Mouse (Mus musculus) midbrain, embryonic 14.5 days (tissue): ENCODE data around the gene Fam19a3. TPM values are rescaled to one million over a fixed set of nuclear protein-coding genes. Genes with fewer than 3 reads are reported as not detected.

ENCODE experiments used
- ATAC-seq: fragments of 200-750 bp; cut with Nextera tagmentation; 2 replicates; pipeline ENCODE4 v1.8.0; 2017; ENCODE audit warnings: moderate number of reproducible peaks, moderate library complexity; ENCODE audit not compliant: low FRiP score, low TSS enrichment
- DNase-seq: peaks from one replicate; pipeline ENCODE4 v3.0.0-alpha.2; 2015
- H3K27ac ChIP-seq: fragments of 300-500 bp; sonication (generic); replicated peaks from 2 replicates; pipeline ENCODE4 v1.5.1; 2014; ENCODE audit warnings: mild to moderate bottlenecking, low read depth, low read length, moderate library complexity
- H3K27me3 ChIP-seq: fragments of 300-500 bp; sonication (generic); 2 replicates; pipeline ENCODE4 v1.6.1; 2014; ENCODE audit warnings: low read length, control low read depth, mixed read lengths; ENCODE audit not compliant: control insufficient read depth, insufficient read depth
- H3K36me3 ChIP-seq: fragments of 300-500 bp; sonication (generic); 2 replicates; pipeline ENCODE4 v1.6.1; 2014; ENCODE audit warnings: low read length, control low read depth; ENCODE audit not compliant: control insufficient read depth, insufficient read depth
- H3K4me1 ChIP-seq: fragments of 300-500 bp; sonication (generic); 2 replicates; pipeline ENCODE4 v1.6.1; 2014; ENCODE audit warnings: mild to moderate bottlenecking, antibody characterized with exemption, low read length, control low read depth; ENCODE audit not compliant: control insufficient read depth, insufficient read depth
- H3K4me2 ChIP-seq: fragments of 300-500 bp; sonication (generic); 2 replicates; pipeline ENCODE4 v1.6.1; 2014; ENCODE audit warnings: mild to moderate bottlenecking, low read length, moderate library complexity
- H3K4me3 ChIP-seq: fragments of 300-500 bp; sonication (generic); replicated peaks from 2 replicates; pipeline ENCODE4 v1.5.1; 2014; ENCODE audit warnings: low read depth, low read length
- H3K9ac ChIP-seq: fragments of 300-500 bp; sonication (generic); replicated peaks from 2 replicates; pipeline ENCODE4 v1.6.1; 2014; ENCODE audit warnings: mild to moderate bottlenecking, low read length, moderate library complexity
- H3K9me3 ChIP-seq: fragments of 300-500 bp; sonication (generic); 2 replicates; pipeline ENCODE4 v1.6.1; 2016; ENCODE audit warnings: low read length, control low read depth, mixed read lengths; ENCODE audit not compliant: control insufficient read depth
- WGBS: fragments of 180-500 bp; shearing (Covaris S2); extraction: QIAGEN DNeasy Blood & Tissue Kit; methylation state at CpG from one replicate; pipeline ENCODE4 v1.1.7; 2014; 5-methylcytosine and 5-hydroxymethylcytosine counted together
- polyA plus RNA-seq: library from polyadenylated mRNA; unstranded; fragments of >200 nt; fragmentation: Nextera tagmentation; extraction: Ambion mirVana; gene quantifications from 2 replicates; pipeline ENCODE4 v1.2.1, GENCODE M21; 2014

Fam19a3 gene
- polyA plus RNA-seq, 1 experiment from 2014 or later, result not detected

- Histone ChIP-seq H3K36me3 (peaks cover 3% of the 10 kb centered on the region; the same call in 1 of the 2 replicates), H3K4me1 (peaks cover 11% of the 10 kb centered on the region), H3K27me3 (0 out of 2 replicates have a peak, but pooled peaks cover 6% of the 10 kb centered on the region), H3K27ac (no peak overlapping the region), H3K4me3 (peak overlapping the region; percentile 52), H3K4me2 (peak overlapping the region; percentile 96), H3K9me3 (no peaks in the 10 kb centered on the region), H3K9ac (peak overlapping the region; percentile 50)
- ATAC-seq (no peak), DNase-seq (peak; percentile 10)
- 36% methylated on average over 13 of the region's 13 CpGs for WGBS
Observed at GRCm38 (mm10) chr3:104789822-104790221, 8.2 kb upstream of the Fam19a3 start.

GRCm38 (mm10) chr3:104789312-104789605 is 7.6 kb upstream of the Fam19a3 start:
- peak overlapping the region; percentile 52 for H3K4me3 ChIP-seq
- 4% methylated on average over 10 of the region's 10 CpGs for WGBS
- ATAC-seq (peak; percentile 19; the same call in 1 of the 2 replicates), DNase-seq (no peak)
- peaks cover 3% of the 10 kb centered on the region; the same call in 1 of the 2 replicates for H3K36me3 ChIP-seq
- H3K4me2 ChIP-seq, result peak overlapping the region; percentile 96
- H3K9ac ChIP-seq, result peak overlapping the region; percentile 50
- H3K27me3 ChIP-seq, result peaks cover 11% of the 10 kb centered on the region; the same call in 1 of the 2 replicates
- H3K9me3 ChIP-seq, result no peaks in the 10 kb centered on the region
- H3K4me1 ChIP-seq, result peaks cover 9% of the 10 kb centered on the region; the same call in 1 of the 2 replicates
- H3K27ac ChIP-seq, result no peak overlapping the region

GRCm38 (mm10) chr3:104788561-104789311 is 7.1 kb upstream of the Fam19a3 start:
- H3K27ac ChIP-seq, result 0 out of 2 replicates have a peak overlapping the region, but pooled peaks have one; percentile 20
- H3K27me3 ChIP-seq, result peaks cover 16% of the 10 kb centered on the region; the same call in 1 of the 2 replicates

GRCm38 (mm10) chr3:104788075-104788474 is 6.4 kb upstream of the Fam19a3 start, which contains the start of gene Rhoc:
Gene Rhoc (plus strand): TSS chr3:104788375.
- Histone ChIP-seq H3K9me3 (no peaks in the 10 kb centered on the region), H3K9ac (peak within 1 kb of the TSS; percentile 50), H3K27ac (0 out of 2 replicates have a peak within 1 kb of the TSS, but pooled peaks have one; percentile 20), H3K36me3 (peaks cover 3% of the 10 kb centered on the region; the same call in 1 of the 2 replicates), H3K4me2 (peak within 1 kb of the TSS; percentile 96), H3K27me3 (peaks cover 23% of the 10 kb centered on the region; the same call in 1 of the 2 replicates), H3K4me1 (peaks cover 8% of the 10 kb centered on the region; the same call in 1 of the 2 replicates), H3K4me3 (peak within 1 kb of the TSS; percentile 52)
- WGBS, result 37% methylated on average over 3 of the region's 3 CpGs
- ATAC-seq, result no peak
- DNase-seq, result no peak

More at GRCm38 (mm10) chr3:104788561-104789311, 7.1 kb upstream of the Fam19a3 start:
- Histone ChIP-seq H3K36me3 (peaks cover 3% of the 10 kb centered on the region; the same call in 1 of the 2 replicates), H3K4me1 (peaks cover 8% of the 10 kb centered on the region; the same call in 1 of the 2 replicates), H3K4me2 (peak overlapping the region; percentile 96), H3K9ac (peak overlapping the region; percentile 50), H3K4me3 (peak overlapping the region; percentile 52), H3K9me3 (no peaks in the 10 kb centered on the region)
- ATAC-seq, result peak; percentile 82
- DNase-seq, result peak; percentile 80
- WGBS, result 0% methylated on average over 47 of the region's 52 CpGs

GRCm38 (mm10) chr3:104785284-104785683 is 3.6 kb upstream of the Fam19a3 start:
- WGBS, result 93% methylated on average over 6 of the region's 6 CpGs
- Histone ChIP-seq H3K9ac (no peak overlapping the region), H3K36me3 (no peaks in the 10 kb centered on the region), H3K27ac (no peak overlapping the region), H3K4me2 (no peak overlapping the region), H3K9me3 (no peaks in the 10 kb centered on the region), H3K4me3 (no peak overlapping the region), H3K4me1 (peaks cover 14% of the 10 kb centered on the region), H3K27me3 (peaks cover 51% of the 10 kb centered on the region)
- DNase-seq (no peak), ATAC-seq (no peak)

- peaks cover 14% of the 10 kb centered on the region for H3K4me1 ChIP-seq
- DNase-seq, result no peak
- H3K4me3 ChIP-seq, result no peak overlapping the region
- 42% methylated on average over 14 of the region's 14 CpGs for WGBS
- H3K27ac ChIP-seq, result no peak overlapping the region
- H3K9me3 ChIP-seq, result no peaks in the 10 kb centered on the region
- no peaks in the 10 kb centered on the region for H3K36me3 ChIP-seq
- no peak overlapping the region for H3K4me2 ChIP-seq
- H3K9ac ChIP-seq, result no peak overlapping the region
- no peak for ATAC-seq
- H3K27me3 ChIP-seq, result peaks cover 63% of the 10 kb centered on the region
Observed at GRCm38 (mm10) chr3:104783971-104784500, 2.4 kb upstream of the Fam19a3 start.

GRCm38 (mm10) chr3:104782061-104782681 is 531 bp upstream of the Fam19a3 start:
- no peak for ATAC-seq
- DNase-seq, result peak; percentile 22
- WGBS, result 14% methylated on average over 12 of the region's 12 CpGs

GRCm38 (mm10) chr3:104780561-104781420 is 849 bp downstream of the Fam19a3 start, which contains the start of gene Ppm1j:
Gene Ppm1j (plus strand): TSS chr3:104781056.
- DNase-seq, result peak; percentile 48
- peak within 1 kb of the TSS; percentile 36 for H3K4me3 ChIP-seq
- no peak within 1 kb of the TSS for H3K27ac ChIP-seq
- peak within 1 kb of the TSS; percentile 39; the same call in 1 of the 2 replicates for H3K9ac ChIP-seq
- no peaks in the 10 kb centered on the region for H3K36me3 ChIP-seq
- 1% methylated on average over 56 of the region's 56 CpGs for WGBS
- H3K9me3 ChIP-seq, result no peaks in the 10 kb centered on the region
- peak; percentile 46; the same call in 1 of the 2 replicates for ATAC-seq
- H3K4me1 ChIP-seq, result peaks cover 8% of the 10 kb centered on the region
- H3K27me3 ChIP-seq, result peaks cover 89% of the 10 kb centered on the region
- H3K4me2 ChIP-seq, result peak within 1 kb of the TSS; percentile 77

More at GRCm38 (mm10) chr3:104782061-104782681, 531 bp upstream of the Fam19a3 start:
- H3K36me3 ChIP-seq, result no peaks in the 10 kb centered on the region
- no peak overlapping the region for H3K4me3 ChIP-seq
- peaks cover 77% of the 10 kb centered on the region for H3K27me3 ChIP-seq
- peaks cover 8% of the 10 kb centered on the region for H3K4me1 ChIP-seq
- no peak overlapping the region for H3K4me2 ChIP-seq
- no peaks in the 10 kb centered on the region for H3K9me3 ChIP-seq
- H3K27ac ChIP-seq, result no peak overlapping the region
- no peak overlapping the region for H3K9ac ChIP-seq
